Mouse (Mus musculus) spleen, embryonic (tissue): ENCODE data around the gene Mgll.

Source experiments
- CTCF ChIA-PET: fragments of 350-600 bp; sonication (Branson Sonifier 250); formaldehyde crosslinking; loops from one replicate; lab custom pipeline; 2022; lab: Charles Lee

Gene Mgll

DNA sequence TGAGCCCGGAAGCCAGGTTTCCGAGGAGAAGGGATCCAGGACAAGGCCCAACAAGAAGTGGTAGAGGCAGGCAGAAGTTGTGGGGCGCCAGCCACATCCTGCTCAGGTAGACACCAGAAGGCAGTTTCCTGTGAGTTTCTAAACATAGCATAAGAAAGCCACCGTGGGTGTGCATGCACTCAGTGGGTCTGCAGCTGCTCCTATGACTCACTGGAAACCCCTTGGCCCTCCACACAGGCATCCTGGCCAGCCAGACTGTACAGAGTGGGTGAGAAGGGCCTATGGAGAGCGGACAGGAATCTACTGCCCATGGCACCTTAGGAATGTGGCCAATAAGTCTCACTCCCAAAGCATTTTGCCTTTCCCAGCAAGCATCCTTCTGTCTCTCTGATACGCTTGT lies 45.5 kb downstream of the Mgll start:
- CTCF ChIA-PET, result no interaction called here

DNA sequence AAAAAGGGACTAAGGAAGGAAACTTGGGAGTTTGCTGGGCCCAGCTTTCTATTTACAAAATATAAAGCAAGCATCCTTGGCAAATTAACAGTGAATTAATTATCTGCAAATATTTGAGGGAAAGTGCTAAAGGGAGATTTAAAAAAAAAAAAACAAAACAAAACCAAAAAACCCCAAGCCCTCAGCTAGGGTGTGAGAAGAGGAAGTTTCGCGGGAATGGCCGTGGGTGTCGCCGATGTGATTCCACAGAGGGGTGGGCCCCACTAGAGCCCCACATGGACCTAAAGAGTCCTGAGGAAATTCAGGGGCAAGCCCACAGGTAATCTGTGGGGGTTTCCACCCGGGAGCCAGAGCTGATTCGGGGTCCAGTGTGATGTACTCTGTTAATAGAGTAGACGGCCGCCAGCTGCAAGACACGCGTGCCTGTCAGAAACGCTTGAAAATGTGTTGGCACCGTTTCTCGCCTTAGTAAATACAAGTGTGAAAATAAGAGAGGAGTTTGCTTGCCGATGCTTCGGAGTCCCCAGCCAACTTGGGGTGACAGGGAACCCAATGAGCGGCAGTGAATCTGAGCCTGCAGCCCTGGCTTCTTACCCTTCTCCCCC lies 46.2 kb downstream of the Mgll start:
- CTCF ChIA-PET, result no interaction called here

GRCm38 (mm10) chr6:88770981-88771380 lies 46.8 kb downstream of the Mgll start:
- CTCF ChIA-PET, result no interaction called here

- CTCF ChIA-PET, result no interaction called here
Measured at GRCm38 (mm10) chr6:88772041-88772440, 47.8 kb downstream of the Mgll start.

DNA sequence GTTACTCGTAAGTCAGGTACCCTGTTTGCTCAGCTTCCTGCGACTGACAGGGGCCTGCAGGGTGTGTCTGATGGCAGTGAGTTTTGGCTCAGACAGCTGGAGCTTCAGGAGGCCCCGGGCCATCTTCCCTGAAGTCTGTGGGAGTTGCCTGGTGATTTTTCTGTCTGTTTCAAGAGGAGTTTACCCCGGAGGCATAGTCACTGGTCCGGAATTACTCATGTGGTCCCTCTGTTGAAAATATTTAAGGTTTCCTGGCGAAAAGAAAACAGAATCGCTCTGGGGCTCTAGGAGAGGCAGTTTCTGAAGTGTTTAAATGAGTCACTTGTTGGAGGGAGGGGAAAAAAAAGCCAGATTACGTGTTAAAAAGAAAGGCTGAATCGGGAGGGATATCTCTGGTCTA lies 49.8 kb downstream of the Mgll start:
- CTCF ChIA-PET, result interaction anchor here (0.7 kb wide), 1 partner anchor 12 kb away, joined by 4 read pairs; no protein-coding TSS in a partner anchor

DNA sequence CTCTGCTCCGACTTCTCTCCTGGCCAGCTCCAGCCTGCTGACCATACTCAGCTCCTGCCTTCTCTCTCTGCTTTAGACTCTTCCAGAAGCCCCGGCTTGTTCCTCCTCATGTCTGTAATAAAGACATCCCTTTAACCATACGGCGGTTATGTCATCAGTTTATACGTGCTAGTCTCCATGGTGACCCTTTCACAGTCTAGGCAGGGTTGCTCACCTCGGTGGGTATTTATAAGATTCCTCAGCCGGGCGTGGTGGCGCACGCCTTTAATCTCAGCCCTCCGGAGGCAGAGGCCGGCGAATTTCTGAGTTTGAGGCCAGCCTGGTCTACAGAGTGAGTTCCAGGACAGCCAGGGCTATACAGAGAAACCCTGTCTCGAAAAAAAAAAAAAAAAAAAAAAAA lies 51.1 kb downstream of the Mgll start:
- CTCF ChIA-PET, result interaction anchor here (0.8 to 1.4 kb wide), 2 partner anchors 9 to 10 kb away, joined by 4 to 23 read pairs; no protein-coding TSS in a partner anchor

DNA sequence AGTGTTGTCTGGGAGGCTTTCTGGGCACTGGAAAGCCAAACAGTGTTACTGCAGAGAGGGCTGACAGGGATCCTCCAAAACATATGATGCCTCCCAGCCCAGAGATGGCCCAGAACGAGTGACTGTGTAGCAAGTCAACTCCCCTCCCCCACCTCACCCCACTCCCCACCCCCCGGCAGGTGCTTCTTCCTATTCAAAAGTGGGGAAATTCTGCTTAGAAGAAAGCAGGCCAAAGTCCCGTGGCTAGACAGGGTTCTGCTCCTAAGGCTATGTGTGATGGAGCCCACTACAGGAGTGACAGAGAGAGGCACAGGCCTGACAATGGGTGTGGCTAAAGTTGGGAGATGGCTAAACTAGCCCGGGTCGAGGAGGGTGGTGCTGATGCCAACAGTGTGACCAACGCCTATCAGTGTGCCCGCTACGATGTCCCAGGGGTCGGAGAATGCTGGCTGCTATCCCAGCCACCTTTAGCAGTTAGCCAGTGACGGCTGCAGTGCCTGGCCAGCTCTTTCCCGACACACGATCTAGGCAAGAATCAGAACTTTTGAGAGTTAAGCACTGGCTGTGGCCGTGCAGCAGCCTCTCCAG lies 52.2 kb downstream of the Mgll start:
- CTCF ChIA-PET, result interaction anchor here (1.4 kb wide), 1 partner anchor 8 kb away, joined by 4 read pairs; no protein-coding TSS in a partner anchor

GRCm38 (mm10) chr6:88776964-88777363 lies 52.8 kb downstream of the Mgll start:
- CTCF ChIA-PET, result interaction anchor here (1.4 kb wide), 1 partner anchor 8 kb away, joined by 4 read pairs; no protein-coding TSS in a partner anchor

GRCm38 (mm10) chr6:88778047-88778688 lies 54.0 kb downstream of the Mgll start:
- CTCF ChIA-PET, result no interaction called here

GRCm38 (mm10) chr6:88779755-88780154 lies 55.5 kb downstream of the Mgll start:
- CTCF ChIA-PET, result no interaction called here

DNA sequence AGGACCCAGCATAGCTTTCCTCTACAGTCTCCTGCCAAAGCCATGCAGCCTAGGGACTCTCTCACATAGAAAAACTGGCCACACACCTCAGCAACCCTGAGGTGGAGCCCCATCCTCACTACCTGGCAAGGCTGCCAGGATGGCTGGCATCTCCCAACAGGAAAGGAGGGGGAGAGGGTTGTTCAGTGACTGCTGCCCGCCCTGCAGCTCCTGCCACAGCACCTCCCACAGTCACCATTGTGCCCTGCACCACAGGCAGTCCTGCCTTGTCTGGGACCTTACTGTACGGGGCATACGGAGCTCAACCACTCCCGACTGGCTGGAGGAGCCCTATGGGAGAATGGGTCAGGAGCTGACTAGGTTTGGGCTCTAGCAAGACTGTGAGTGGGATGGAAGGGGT lies 57.7 kb downstream of the Mgll start:
- CTCF ChIA-PET, result no interaction called here

DNA sequence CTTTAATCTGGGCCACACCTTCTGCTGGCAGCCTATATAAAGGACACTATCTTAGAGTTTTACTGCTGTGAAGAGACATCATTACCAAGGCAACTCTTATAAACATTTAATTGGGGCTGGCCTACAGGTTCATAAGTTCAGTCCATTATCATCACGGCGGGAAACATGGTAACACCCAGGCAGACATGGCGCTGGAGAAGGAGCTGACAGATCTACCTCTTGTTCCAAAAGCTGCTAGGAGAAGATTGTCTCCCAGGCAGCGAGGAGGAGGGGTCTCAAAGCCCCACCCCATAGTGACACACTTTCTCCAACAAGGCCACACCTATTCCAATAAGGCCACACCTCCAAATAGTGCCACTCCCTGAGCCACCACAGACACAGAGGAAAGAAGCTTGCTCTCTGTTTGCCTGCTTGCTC lies 58.8 kb downstream of the Mgll start:
- CTCF ChIA-PET, result no interaction called here

DNA sequence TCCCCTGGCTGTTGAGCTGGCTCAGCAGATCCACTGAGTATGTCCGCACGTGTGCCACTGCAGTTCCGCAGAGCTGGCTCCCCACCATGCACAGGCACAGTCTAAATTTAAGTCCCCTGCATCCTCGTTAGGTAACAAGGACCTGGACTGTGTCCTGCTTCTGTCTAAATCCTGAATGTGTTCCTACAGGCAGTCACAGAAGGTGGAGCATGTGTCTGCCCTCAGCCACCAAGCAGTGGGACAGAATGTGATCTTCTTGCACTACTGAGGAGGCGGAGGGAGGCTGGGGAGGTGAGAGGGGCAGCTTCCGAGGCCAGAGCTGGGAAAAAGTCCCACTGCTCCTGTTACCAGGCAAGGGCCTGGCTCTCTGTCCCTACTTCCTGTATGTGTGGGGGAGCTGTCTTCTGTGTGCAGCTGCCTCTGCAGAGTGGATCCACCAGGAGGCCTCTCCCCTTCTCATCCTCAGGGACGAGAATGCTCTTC lies 60.5 kb downstream of the Mgll start:
- CTCF ChIA-PET, result interaction anchor here (0.8 kb wide), 1 partner anchor 9 kb away, joined by 4 read pairs; no protein-coding TSS in a partner anchor

GRCm38 (mm10) chr6:88785331-88785730 lies 61.1 kb downstream of the Mgll start:
- CTCF ChIA-PET, result interaction anchor here (0.6 to 0.8 kb wide), 2 partner anchors 9 to 49 kb away, joined by 4 read pairs; no protein-coding TSS in a partner anchor

GRCm38 (mm10) chr6:88785781-88786542 lies 61.8 kb downstream of the Mgll start:
- CTCF ChIA-PET, result interaction anchor here (0.6 kb wide), 1 partner anchor 49 kb away, joined by 4 read pairs; no protein-coding TSS in a partner anchor

- CTCF ChIA-PET, result no interaction called here
Measured at GRCm38 (mm10) chr6:88786732-88787445, 62.7 kb downstream of the Mgll start.

DNA sequence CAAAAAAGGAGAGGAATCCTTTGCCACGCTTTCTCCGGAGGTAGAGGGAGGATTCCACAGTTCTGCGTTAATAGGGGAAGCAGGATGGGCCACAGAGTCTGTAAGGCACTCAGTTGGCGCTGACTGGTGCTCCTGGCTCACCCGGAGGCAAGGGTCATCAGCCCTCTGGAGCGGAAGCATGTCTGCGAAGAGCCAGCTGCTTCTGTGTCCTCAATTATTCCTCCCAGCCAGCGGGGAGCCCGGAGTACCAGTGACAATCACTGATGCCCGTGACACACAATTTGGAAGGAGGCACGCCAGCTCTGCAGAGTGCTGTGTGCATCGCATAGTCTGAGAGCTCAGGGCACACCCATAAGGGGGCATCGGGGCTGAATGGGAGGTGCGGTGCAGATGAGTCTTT lies 63.3 kb downstream of the Mgll start:
- CTCF ChIA-PET, result no interaction called here

DNA sequence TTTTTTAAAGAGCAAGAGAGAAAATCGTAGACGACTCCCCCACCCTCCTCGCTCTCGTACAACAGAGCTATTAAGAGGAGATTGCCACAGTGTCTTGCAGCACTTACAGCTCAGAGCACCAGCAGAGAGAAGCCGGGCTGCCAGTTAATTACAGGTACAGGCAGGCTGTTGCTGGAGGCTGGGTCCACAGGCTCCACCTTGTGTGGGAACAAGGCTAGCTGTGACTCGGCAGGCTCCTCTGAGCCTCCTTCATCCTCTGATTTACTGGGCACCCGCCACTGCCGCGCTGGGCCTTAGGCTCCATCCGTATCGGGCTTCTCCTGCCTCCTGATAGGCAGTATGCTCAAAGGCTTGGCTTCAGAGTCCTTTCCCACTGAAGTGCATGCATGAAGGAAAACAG lies 64.0 kb downstream of the Mgll start:
- CTCF ChIA-PET, result interaction anchor here (0.7 kb wide), 1 partner anchor 85 kb away, joined by 3 read pairs; no protein-coding TSS in a partner anchor

DNA sequence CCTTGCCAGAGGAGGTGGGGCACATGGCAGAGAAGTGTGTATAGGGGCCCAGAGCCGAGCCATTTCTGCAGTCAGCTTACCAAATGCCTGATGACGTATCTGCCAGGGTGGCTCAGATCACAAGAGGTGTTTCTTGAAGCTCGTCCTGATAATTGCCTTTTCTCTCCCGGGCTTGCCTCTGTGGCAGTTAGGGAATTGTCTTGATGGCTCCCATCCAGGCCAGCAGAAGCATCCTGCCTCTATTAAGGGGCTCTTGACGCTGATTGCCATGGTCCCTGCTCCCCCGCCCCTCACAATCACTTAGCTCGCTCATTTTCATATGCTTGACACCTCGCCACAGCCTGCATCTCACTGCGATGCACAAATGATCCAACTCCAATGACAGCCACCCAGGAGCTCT lies 67.1 kb downstream of the Mgll start:
- CTCF ChIA-PET, result no interaction called here

- CTCF ChIA-PET, result no interaction called here
Measured at GRCm38 (mm10) chr6:88792147-88792691, 68.0 kb downstream of the Mgll start.

DNA sequence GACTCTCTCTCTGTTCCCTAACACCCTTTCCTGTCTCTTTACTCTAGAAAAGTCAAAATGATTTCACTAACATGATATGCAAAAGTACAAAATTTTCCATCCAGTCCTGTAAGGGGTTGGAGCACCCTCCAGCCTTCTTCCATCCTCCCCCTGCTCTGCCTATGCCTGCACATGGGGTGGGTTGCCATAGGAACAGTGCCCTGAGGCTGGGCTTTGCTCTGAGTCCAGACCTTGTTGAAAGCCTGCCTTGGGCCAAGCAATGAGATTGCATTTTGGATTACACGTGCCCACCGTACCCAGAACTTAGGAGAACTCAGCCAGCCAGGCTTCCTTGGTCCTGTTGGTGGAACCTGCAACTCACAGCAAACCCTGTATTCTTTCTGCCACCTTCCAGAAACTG lies 69.0 kb downstream of the Mgll start:
- CTCF ChIA-PET, result no interaction called here
